Mouse (Mus musculus) limb, embryonic 15.5 days (tissue): ENCODE results near the gene Sde2. TPM values are rescaled to one million over a fixed set of nuclear protein-coding genes. Genes with fewer than 3 reads are reported as not detected.

Experiments
- ATAC-seq: fragments of 200-750 bp; cut with Nextera tagmentation; 2 replicates; pipeline ENCODE4 v1.8.0; 2017; ENCODE audit warnings: low read depth, moderate TSS enrichment; ENCODE audit not compliant: insufficient number of reproducible peaks, low FRiP score, low TSS enrichment
- H3K27ac ChIP-seq: fragments of 300-500 bp; sonication (generic); 2 replicates; pipeline ENCODE4 v1.5.1; 2015; ENCODE audit warnings: moderate library complexity, mild to moderate bottlenecking, inconsistent platforms
- H3K27me3 ChIP-seq: fragments of 300-500 bp; sonication (generic); 2 replicates; pipeline ENCODE4 v1.6.1; 2015; ENCODE audit warnings: inconsistent platforms
- H3K36me3 ChIP-seq: fragments of 300-500 bp; sonication (generic); 2 replicates; pipeline ENCODE4 v1.6.1; 2015; ENCODE audit warnings: inconsistent platforms
- H3K4me1 ChIP-seq: fragments of 300-500 bp; sonication (generic); 2 replicates; pipeline ENCODE4 v1.6.1; 2015; ENCODE audit warnings: inconsistent platforms
- H3K4me2 ChIP-seq: fragments of 300-500 bp; sonication (generic); 2 replicates; pipeline ENCODE4 v1.6.1; 2015; ENCODE audit warnings: mild to moderate bottlenecking, inconsistent platforms
- H3K4me3 ChIP-seq: fragments of 300-500 bp; sonication (generic); 2 replicates; pipeline ENCODE4 v1.5.1; 2015; ENCODE audit warnings: mild to moderate bottlenecking, inconsistent platforms
- H3K9ac ChIP-seq: fragments of 300-500 bp; sonication (generic); 2 replicates; pipeline ENCODE4 v1.6.1; 2015; ENCODE audit warnings: inconsistent platforms
- H3K9me3 ChIP-seq: fragments of 300-500 bp; sonication (generic); 2 replicates; pipeline ENCODE4 v1.6.1; 2016; ENCODE audit warnings: inconsistent platforms
- WGBS: fragments of 180-500 bp; shearing (Covaris S2); methylation state at CpG from one replicate; pipeline ENCODE4 v1.1.7; 2015; 5-methylcytosine and 5-hydroxymethylcytosine counted together
- polyA plus RNA-seq: library from polyadenylated mRNA; unstranded; fragments of >200 nt; fragmentation: Nextera tagmentation; extraction: Ambion mirVana; gene quantifications from 2 replicates; pipeline ENCODE4 v1.2.1, GENCODE M21; 2015

Gene Sde2
- polyA plus RNA-seq, 1 experiment from 2014 or later = 37.0 TPM

GRCm38 (mm10) chr1:180837186-180837585, 13.7 kb upstream of the Sde2 start:
- Histone ChIP-seq H3K9ac (no peak overlapping the region), H3K36me3 (no peaks in the 10 kb centered on the region), H3K27ac (no peak overlapping the region), H3K9me3 (no peaks in the 10 kb centered on the region), H3K4me2 (no peak overlapping the region), H3K4me3 (no peak overlapping the region), H3K27me3 (no peaks in the 10 kb centered on the region), H3K4me1 (no peaks in the 10 kb centered on the region)
- ATAC-seq = no peak
- WGBS = 80% methylated on average over 5 of the region's 5 CpGs

- 18% methylated on average over 6 of the region's 6 CpGs for WGBS
Observed at GRCm38 (mm10) chr1:180838014-180838413, 12.9 kb upstream of the Sde2 start.

GRCm38 (mm10) chr1:180839201-180839910, 11.6 kb upstream of the Sde2 start:
- no peaks in the 10 kb centered on the region for H3K27me3 ChIP-seq
- H3K4me3 ChIP-seq = no peak overlapping the region
- no peak overlapping the region for H3K9ac ChIP-seq
- H3K4me2 ChIP-seq = no peak overlapping the region
- H3K9me3 ChIP-seq = no peaks in the 10 kb centered on the region
- H3K4me1 ChIP-seq = no peaks in the 10 kb centered on the region
- no peaks in the 10 kb centered on the region for H3K36me3 ChIP-seq
- WGBS = 77% methylated on average over 8 of the region's 8 CpGs
- no peak overlapping the region for H3K27ac ChIP-seq
- ATAC-seq = no peak

More at GRCm38 (mm10) chr1:180838014-180838413, 12.9 kb upstream of the Sde2 start:
- H3K27ac ChIP-seq = peak overlapping the region; percentile 17; the same call in 1 of the 2 replicates
- no peaks in the 10 kb centered on the region for H3K4me1 ChIP-seq
- H3K9me3 ChIP-seq = no peaks in the 10 kb centered on the region
- H3K9ac ChIP-seq = no peak overlapping the region
- H3K27me3 ChIP-seq = no peaks in the 10 kb centered on the region
- H3K4me2 ChIP-seq = no peak overlapping the region
- no peak for ATAC-seq
- no peaks in the 10 kb centered on the region for H3K36me3 ChIP-seq
- no peak overlapping the region for H3K4me3 ChIP-seq

GRCm38 (mm10) chr1:180841561-180842300, 9.2 kb upstream of the Sde2 start:
- Histone ChIP-seq H3K9me3 (no peaks in the 10 kb centered on the region), H3K27me3 (no peaks in the 10 kb centered on the region), H3K27ac (no peak overlapping the region), H3K4me3 (no peak overlapping the region), H3K4me2 (no peak overlapping the region), H3K9ac (no peak overlapping the region), H3K36me3 (no peaks in the 10 kb centered on the region), H3K4me1 (no peaks in the 10 kb centered on the region)
- WGBS = 86% methylated on average over 8 of the region's 8 CpGs
- ATAC-seq = no peak

- Histone ChIP-seq H3K9ac (0 out of 2 replicates have a peak overlapping the region, but pooled peaks have one; percentile 8), H3K9me3 (no peaks in the 10 kb centered on the region), H3K4me3 (peak overlapping the region; percentile 32), H3K36me3 (no peaks in the 10 kb centered on the region), H3K4me2 (peak overlapping the region; percentile 54), H3K27me3 (no peaks in the 10 kb centered on the region), H3K4me1 (peaks cover 27% of the 10 kb centered on the region), H3K27ac (peak overlapping the region; percentile 96)
- under 1% methylated on average over 9 of the region's 9 CpGs for WGBS
- ATAC-seq = peak; percentile 52
Observed at GRCm38 (mm10) chr1:180848114-180848510, 2.8 kb upstream of the Sde2 start.

- Histone ChIP-seq H3K4me1 (peaks cover 27% of the 10 kb centered on the region), H3K9me3 (no peaks in the 10 kb centered on the region), H3K4me3 (peak overlapping the region; percentile 32), H3K27ac (peak overlapping the region; percentile 96), H3K27me3 (no peaks in the 10 kb centered on the region), H3K9ac (0 out of 2 replicates have a peak overlapping the region, but pooled peaks have one; percentile 8), H3K36me3 (no peaks in the 10 kb centered on the region), H3K4me2 (peak overlapping the region; percentile 54)
- no peak for ATAC-seq
- 14% methylated on average over 11 of the region's 11 CpGs for WGBS
Observed at GRCm38 (mm10) chr1:180848511-180849241, 2.3 kb upstream of the Sde2 start.

- peak overlapping the region; percentile 61 for H3K4me2 ChIP-seq
- WGBS = 14% methylated on average over 11 of the region's 11 CpGs
- no peak for ATAC-seq
Observed at GRCm38 (mm10) chr1:180849701-180850301, 1.1 kb upstream of the Sde2 start.

GRCm38 (mm10) chr1:180858763-180859162, 7.8 kb downstream of the Sde2 start:
- H3K36me3 ChIP-seq = peaks cover 85% of the 10 kb centered on the region
- no peak for ATAC-seq
- H3K4me2 ChIP-seq = no peak overlapping the region

More at GRCm38 (mm10) chr1:180849701-180850301, 1.1 kb upstream of the Sde2 start:
- Histone ChIP-seq H3K9me3 (no peaks in the 10 kb centered on the region), H3K4me1 (peaks cover 27% of the 10 kb centered on the region), H3K36me3 (0 out of 2 replicates have a peak, but pooled peaks cover 1% of the 10 kb centered on the region), H3K27me3 (no peaks in the 10 kb centered on the region), H3K4me3 (peak overlapping the region; percentile 83), H3K9ac (no peak overlapping the region; the same call in 1 of the 2 replicates), H3K27ac (peak overlapping the region; percentile 100)

GRCm38 (mm10) chr1:180860030-180860429, 9.1 kb downstream of the Sde2 start:
- H3K4me3 ChIP-seq = no peak overlapping the region
- WGBS = 80% methylated on average over 6 of the region's 6 CpGs
- H3K4me2 ChIP-seq = no peak overlapping the region
- no peak overlapping the region for H3K9ac ChIP-seq
- no peaks in the 10 kb centered on the region for H3K4me1 ChIP-seq
- no peaks in the 10 kb centered on the region for H3K27me3 ChIP-seq
- no peaks in the 10 kb centered on the region for H3K9me3 ChIP-seq
- no peak for ATAC-seq
- peaks cover 92% of the 10 kb centered on the region for H3K36me3 ChIP-seq
- no peak overlapping the region for H3K27ac ChIP-seq

More at GRCm38 (mm10) chr1:180858763-180859162, 7.8 kb downstream of the Sde2 start:
- Histone ChIP-seq H3K4me3 (no peak overlapping the region), H3K4me1 (no peaks in the 10 kb centered on the region), H3K27ac (no peak overlapping the region), H3K9me3 (no peaks in the 10 kb centered on the region), H3K9ac (no peak overlapping the region), H3K27me3 (no peaks in the 10 kb centered on the region)

GRCm38 (mm10) chr1:180863606-180864005, 12.7 kb downstream of the Sde2 start:
- H3K9ac ChIP-seq = no peak overlapping the region
- 6% methylated on average over 1 of the region's 1 CpGs for WGBS
- no peak overlapping the region for H3K4me2 ChIP-seq
- peaks cover 91% of the 10 kb centered on the region for H3K36me3 ChIP-seq
- no peak overlapping the region for H3K27ac ChIP-seq
- ATAC-seq = no peak
- H3K4me1 ChIP-seq = no peaks in the 10 kb centered on the region
- H3K4me3 ChIP-seq = no peak overlapping the region
- H3K27me3 ChIP-seq = no peaks in the 10 kb centered on the region
- no peaks in the 10 kb centered on the region for H3K9me3 ChIP-seq

GRCm38 (mm10) chr1:180866001-180866400, 15.1 kb downstream of the Sde2 start:
- Histone ChIP-seq H3K9ac (no peak overlapping the region), H3K4me2 (no peak overlapping the region), H3K4me1 (no peaks in the 10 kb centered on the region), H3K27ac (no peak overlapping the region), H3K36me3 (peaks cover 70% of the 10 kb centered on the region), H3K27me3 (no peaks in the 10 kb centered on the region), H3K9me3 (no peaks in the 10 kb centered on the region), H3K4me3 (no peak overlapping the region)
- no peak for ATAC-seq
- WGBS = 94% methylated on average over 7 of the region's 7 CpGs
